Mouse (Mus musculus): ENCODE results near the gene Trim25. TPM values are rescaled to one million over a fixed set of nuclear protein-coding genes. Genes with fewer than 3 reads are reported as not detected.
"Not testable (repeated sequence)": the region's sequence is repeated elsewhere in the genome, so short reads cannot be mapped to it uniquely, and the experiment has no call there.

Gene Trim25
- polyA plus RNA-seq, 1 experiment, result 21.9 TPM

- 51% methylated on average over 7 of the region's 7 CpGs for WGBS
- no peak for DNase-seq (ENCODE audit: low read depth, low spot score)
These were observed 6.0 kb upstream of the Trim25 start for GRCm38 (mm10) chr11:88993186-88993585.

DNA sequence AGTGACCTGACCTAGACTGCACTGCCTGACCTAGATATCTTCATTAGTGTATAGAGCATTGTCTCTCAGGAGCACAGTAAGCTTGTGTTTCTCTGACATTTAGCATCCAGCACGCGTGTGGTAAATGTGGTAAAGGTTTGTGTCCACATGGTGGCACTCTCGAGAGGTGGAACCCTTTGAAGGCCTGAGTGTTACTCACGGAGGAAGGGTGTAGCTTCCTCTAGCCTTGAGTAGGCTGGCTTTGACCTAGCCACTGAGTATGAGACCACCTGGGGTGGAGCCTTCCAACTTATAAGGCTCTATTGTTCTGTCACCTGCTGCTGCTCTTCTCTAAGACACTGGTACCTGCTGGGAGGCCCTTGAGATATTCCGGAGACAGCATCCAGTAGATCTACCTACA is 5.6 kb upstream of the Trim25 start:
- no peak for DNase-seq (ENCODE audit: low read depth, low spot score)
- 19% methylated on average over 5 of the region's 5 CpGs for WGBS

DNA sequence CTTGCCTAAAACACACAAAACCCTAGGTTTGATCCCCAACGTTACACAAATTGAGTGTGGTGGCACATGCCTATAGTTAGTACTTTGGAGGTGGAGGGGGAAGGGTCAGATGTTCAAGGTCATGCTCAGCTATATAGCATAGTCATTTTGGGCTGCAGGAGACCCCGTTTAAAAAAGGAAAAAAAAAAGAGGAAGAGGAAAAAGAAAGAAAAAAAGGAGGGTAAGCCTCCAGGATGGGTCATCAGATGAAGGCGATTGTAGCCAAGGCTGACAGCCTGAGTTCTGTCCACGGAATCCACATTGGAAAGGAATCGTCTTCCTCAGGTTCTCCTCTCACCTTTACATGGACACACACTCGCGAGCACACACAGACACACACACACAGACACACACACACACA is 4.7 kb upstream of the Trim25 start:
- 85% methylated on average over 7 of the region's 7 CpGs for WGBS
- DNase-seq (ENCODE audit: low read depth, low spot score), result no peak

DNA sequence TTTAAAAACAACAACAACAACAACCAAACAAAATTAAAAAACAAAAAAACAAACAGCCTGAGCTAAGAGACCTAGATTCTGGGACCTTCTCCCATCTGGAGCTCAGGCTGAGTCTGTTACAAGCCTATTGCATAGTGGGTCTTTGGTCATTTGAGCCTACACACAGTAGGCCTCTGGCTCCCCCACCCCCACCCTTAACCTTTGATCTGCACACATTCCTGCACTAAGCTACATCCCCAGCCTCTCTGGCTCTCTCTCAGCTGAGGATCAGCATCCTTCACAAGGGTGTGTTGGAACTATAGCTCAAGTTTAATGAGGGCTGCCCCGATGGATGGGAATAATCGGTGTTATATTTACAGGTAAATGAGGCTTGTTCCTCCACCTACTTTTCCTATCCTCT is 3.6 kb upstream of the Trim25 start:
- DNase-seq (ENCODE audit: low read depth, low spot score), result no peak
- 42% methylated on average over 2 of the region's 2 CpGs for WGBS

DNA sequence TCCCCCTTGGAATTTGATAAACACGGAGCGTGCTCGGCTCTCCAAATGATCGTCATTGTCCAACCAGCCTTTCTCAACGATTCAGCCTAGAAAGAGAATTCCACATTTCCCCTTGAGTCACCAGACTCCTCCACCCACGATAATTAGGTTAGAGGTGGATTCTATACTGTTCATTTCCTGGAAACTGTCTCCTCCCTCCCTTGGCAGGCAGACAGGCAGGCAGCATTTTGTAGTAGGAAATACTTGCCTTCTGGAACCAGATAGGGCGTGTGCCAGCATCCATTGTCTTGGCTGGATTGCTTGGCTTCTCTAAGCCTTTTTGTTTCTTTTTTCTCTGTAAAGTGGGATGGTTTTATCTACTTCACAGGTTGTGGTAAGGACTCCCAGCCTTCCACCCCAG is 2.7 kb upstream of the Trim25 start:
- 25% methylated on average over 7 of the region's 7 CpGs for WGBS
- DNase-seq (ENCODE audit: low read depth, low spot score), result peak; percentile 95

DNA sequence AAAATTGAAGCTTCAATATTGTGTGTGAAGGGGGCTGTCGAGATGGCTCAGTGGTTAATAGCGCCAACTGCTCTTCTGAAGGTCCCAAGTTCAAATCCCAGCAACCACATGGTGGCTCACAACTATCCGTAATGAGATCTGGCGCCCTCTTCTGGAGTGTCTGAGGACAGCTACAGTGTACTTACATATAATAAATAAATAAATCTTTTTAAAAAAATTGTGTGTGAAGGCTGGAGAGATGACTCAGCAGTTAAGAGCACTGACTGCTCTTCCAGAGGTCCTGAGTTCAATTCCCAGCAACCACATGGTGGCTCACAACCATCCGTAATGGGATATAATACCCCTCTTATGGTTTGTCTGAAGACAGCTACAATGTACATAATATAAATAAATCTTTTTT is 1.8 kb upstream of the Trim25 start:
- not testable (repeated sequence) for DNase-seq (ENCODE audit: low read depth, low spot score)
- WGBS, result 79% methylated on average over 5 of the region's 5 CpGs

DNA sequence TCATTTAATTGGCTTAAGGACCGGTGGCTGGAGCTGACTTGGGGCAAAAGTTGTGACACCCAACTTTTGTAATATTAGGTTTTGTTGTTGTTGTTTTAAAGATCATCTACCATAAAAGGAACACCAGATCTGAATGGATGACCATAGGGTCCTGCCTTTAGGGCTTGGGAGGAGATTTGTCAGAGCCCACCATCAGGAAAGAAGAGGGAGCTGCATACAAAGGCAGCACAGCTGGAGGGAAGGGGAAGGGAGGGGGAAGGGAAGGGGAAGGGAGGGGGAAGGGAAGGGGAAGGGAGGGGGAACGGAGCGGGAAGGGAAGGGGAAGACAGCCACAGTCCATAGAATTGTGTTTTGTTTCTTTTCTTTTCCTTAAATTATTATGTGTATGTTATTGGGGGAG is 770 bp upstream of the Trim25 start:
- no peak for DNase-seq (ENCODE audit: low read depth, low spot score)
- WGBS, result 45% methylated on average over 3 of the region's 3 CpGs

GRCm38 (mm10) chr11:88999723-89000526 is 749 bp downstream of the Trim25 start:
- 5% methylated on average over 33 of the region's 33 CpGs for WGBS
- no peak for DNase-seq (ENCODE audit: low read depth, low spot score)

GRCm38 (mm10) chr11:89000527-89000819 is 1.3 kb downstream of the Trim25 start:
- DNase-seq (ENCODE audit: low read depth, low spot score), result no peak

DNA sequence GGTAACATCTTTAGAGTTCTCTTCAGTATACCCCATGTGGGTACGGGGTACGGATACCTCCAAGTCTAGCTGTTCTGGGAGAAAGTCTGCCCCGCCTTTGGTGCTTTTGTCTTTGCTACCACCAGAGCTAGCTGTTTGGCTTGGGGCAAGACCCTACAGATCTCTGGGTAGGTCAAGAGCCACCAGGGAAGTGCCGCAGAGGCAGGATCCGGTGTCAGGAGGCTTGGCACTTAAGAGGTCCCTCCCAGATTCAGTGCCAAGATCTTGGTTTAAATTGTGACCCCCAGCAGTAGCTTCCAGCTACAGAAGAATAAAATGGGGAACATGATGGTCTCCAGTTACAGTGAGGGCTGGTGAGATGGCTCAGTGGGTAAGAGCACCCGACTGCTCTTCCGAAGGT is 2.4 kb downstream of the Trim25 start:
- no peak for DNase-seq (ENCODE audit: low read depth, low spot score)
- whole genome bisulfite sequencing, result 87% methylated on average over 7 of the region's 7 CpGs

GRCm38 (mm10) chr11:89002068-89002467 is 2.9 kb downstream of the Trim25 start:
- no peak for DNase-seq (ENCODE audit: low read depth, low spot score)
- 66% methylated on average over 5 of the region's 5 CpGs for WGBS

GRCm38 (mm10) chr11:89002621-89003020 is 3.4 kb downstream of the Trim25 start:
- no peak for DNase-seq (ENCODE audit: low read depth, low spot score)
- WGBS, result 53% methylated on average over 5 of the region's 5 CpGs

GRCm38 (mm10) chr11:89003078-89003477 is 3.9 kb downstream of the Trim25 start:
- WGBS, result 38% methylated on average over 6 of the region's 6 CpGs
- DNase-seq (ENCODE audit: low read depth, low spot score), result no peak

- no peak for DNase-seq (ENCODE audit: low read depth, low spot score)
- WGBS, result 64% methylated on average over 4 of the region's 4 CpGs
These were observed 4.5 kb downstream of the Trim25 start for GRCm38 (mm10) chr11:89003726-89004125.

GRCm38 (mm10) chr11:89005473-89005872 is 6.3 kb downstream of the Trim25 start:
- WGBS, result 71% methylated on average over 5 of the region's 5 CpGs
- no peak for DNase-seq (ENCODE audit: low read depth, low spot score)

DNA sequence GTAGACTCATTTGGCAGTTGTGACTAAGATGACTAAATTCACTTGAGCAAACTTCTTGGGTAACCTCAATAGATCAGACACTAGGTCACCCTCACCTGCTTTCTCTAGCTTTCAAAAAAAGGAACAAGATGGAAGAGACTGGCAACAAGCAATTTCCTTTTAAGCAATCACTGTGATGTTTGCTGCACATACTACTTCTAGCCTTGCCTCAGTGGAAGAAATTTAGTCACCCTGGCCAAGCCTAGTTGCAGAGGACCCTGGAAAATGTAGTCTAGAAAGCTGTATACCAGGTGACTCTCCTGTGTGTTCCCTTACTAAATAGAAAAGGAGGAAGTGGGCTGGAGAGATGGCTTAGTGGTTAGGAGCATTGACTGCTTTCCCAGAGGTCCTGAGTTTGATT is 7.2 kb downstream of the Trim25 start:
- DNase-seq (ENCODE audit: low read depth, low spot score), result no peak

DNA sequence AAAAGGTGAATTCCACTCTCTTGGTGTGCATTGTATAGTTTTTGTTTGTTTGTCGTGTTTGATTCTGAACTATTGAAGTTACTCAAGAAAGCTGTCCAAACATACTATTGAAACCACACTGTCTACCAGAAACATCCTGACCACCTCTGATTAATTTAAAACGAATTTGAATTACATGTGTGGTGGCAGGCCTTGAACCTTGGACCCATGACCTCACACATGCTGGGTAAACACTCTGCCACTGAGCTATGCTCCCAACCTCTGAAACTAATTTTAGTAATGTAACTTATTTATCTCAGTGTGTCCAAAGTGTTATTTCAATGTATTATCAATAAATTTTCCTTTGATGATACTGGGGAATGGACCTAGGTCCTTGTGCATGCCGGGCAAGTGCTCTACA is 8.4 kb downstream of the Trim25 start:
- 61% methylated on average over 3 of the region's 3 CpGs for WGBS
- no peak for DNase-seq (ENCODE audit: low read depth, low spot score)

DNA sequence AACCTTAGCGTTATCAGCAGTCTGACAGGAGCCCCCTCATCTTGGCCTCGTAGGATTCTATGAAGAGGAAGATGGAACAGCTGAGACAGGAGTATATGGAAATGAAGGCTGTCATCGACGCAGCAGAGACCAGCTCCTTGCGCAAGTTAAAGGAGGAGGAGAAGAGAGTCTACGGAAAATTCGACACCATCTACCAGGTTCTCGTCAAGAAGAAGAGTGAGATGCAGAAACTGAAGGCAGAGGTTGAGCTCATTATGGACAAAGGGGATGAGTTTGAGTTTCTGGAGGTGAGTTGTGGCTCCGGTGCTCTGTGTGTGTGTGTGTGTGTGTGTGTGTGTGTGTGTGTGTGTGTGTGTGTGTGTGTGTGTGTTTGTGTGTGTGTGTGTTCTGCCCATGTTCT is 9.9 kb downstream of the Trim25 start:
- WGBS, result 84% methylated on average over 9 of the region's 9 CpGs

DNA sequence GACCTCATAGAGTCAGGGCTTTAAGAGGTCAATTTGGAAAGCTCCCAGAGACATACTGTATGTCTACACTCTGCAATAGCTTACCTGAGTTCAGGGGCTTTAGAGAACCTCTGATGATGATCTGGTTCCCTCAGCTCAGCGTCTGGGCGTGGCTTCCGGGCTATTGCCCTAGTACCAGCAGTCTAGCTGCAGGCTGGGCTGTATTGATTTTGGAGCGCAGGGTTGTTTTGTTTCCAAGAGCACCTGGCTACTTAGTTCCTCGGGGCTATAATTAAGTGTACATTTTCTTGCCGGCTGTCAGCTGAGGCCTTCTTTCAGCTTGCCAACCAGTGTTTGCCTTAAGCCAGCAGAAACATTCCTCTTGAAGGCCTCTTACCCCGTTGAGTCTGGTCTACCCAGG is 10.3 kb downstream of the Trim25 start:
- DNase-seq (ENCODE audit: low read depth, low spot score), result no peak

More for the DNA sequence above, 9.9 kb downstream of the Trim25 start:
- no peak for DNase-seq (ENCODE audit: low read depth, low spot score)

DNA sequence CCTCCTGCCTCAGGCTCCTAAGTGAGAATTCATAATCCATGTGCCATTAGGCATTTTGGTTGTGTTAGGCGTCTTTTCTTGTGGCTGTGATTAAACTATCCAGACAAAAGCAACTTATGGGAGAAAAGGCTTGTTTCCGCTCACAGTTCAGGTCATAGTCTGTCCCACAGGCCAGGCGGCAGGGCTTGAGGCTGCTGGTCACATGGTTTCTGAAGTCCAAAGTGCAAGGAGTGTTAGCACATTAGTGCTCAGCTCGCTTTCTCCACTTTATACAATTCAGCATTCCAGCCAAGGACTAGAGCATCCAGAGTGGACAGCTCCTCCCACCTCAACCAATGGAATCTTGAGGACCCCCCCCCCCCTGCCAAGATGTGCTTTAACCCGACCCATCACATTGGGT is 13.1 kb downstream of the Trim25 start:
- WGBS, result 69% methylated on average over 5 of the region's 5 CpGs
- no peak for DNase-seq (ENCODE audit: low read depth, low spot score)

More for the DNA sequence above, 10.3 kb downstream of the Trim25 start:
- 38% methylated on average over 7 of the region's 7 CpGs for WGBS

- WGBS, result 76% methylated on average over 9 of the region's 9 CpGs
- DNase-seq (ENCODE audit: low read depth, low spot score), result no peak
These were observed 18.5 kb downstream of the Trim25 start for GRCm38 (mm10) chr11:89017514-89018182.

All from large intestine, adult 2 months (tissue).